Mouse (Mus musculus): ENCODE measurements around the gene Nit1. TPM values are rescaled to one million over a fixed set of nuclear protein-coding genes. Genes with fewer than 3 reads are reported as not detected.

Gene Nit1
- 28.8 and 29.7 TPM in 2 replicates for polyA plus RNA-seq (2014; fragmentation: Nextera tagmentation; extraction: Ambion mirVana)

DNA sequence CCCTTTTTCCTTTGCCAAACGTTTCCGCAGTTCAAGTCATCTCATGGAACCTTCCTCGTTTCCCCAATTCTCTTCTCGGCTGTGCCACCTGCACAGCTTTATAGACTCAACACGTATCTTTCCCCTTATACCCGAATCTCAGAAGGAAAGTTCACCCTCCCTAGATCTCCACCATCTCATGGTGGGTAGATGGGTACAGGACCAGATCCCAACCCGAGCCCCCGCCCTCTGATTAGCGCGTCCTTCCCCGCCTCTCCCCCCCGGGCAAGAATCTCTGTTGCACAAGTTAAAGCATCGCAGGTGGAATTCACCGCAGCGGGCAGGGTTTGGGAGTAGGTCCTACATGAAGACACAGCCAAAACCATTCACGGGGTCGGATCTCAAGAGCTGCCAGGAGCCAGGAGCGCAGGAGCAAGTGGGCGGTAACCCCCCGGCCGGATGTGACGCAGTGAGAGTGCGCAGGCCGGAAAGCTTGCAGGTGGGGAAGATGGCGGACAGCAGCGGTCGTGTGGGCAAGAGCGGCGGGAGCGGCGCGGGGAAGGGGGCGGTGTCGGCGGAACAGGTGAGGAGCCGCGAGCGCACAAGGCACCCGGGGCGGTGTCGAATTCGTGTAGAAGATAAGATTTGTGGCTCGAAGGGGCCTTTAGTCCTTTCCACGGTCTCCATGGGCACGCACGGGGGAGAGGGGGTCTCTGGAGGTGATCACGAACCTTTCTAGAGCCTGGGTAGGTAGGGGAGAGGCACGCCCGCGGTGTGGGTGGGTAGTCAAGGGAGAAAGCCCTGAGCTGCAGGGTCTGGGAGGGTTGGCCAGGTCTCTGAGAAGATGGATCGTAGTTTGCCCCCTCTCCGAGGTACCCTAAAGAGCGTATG is at the start of gene Nit1, which contains the start of gene Pfdn2:
TSS of gene Nit1 (minus strand) at position 422 of the 870 bp plus-strand sequence.
TSS of gene Pfdn2 (plus strand) at position 446 of the 870 bp plus-strand sequence.
- Histone ChIP-seq H3K4me2 (ENCODE audit: low read depth, low read length) (peak within 1 kb of the TSS; percentile 92), H3K4me3 (ENCODE audit: low read depth, low read length) (peak within 1 kb of the TSS; percentile 96), H3K9me3 (ENCODE audit: control insufficient read depth, low read length) (no peaks in the 10 kb centered on the region), H3K9ac (ENCODE audit: low read depth, low read length) (peak within 1 kb of the TSS; percentile 86), H3K27me3 (replicated peaks; ENCODE audit: control insufficient read depth, insufficient read depth, low read length) (no peaks in the 10 kb centered on the region), H3K27ac (replicated peaks; ENCODE audit: low read depth, low read length) (peak within 1 kb of the TSS; percentile 73; the same call in 1 of the 2 replicates), H3K36me3 (ENCODE audit: control insufficient read depth, insufficient read depth, low read length) (peaks cover 31% of the 10 kb centered on the region), H3K4me1 (ENCODE audit: control insufficient read depth, insufficient read depth, low read length) (0 out of 2 replicates have a peak, but pooled peaks cover 4% of the 10 kb centered on the region)
- ATAC-seq (ENCODE audit: low read depth) (peak; percentile 95), DNase-seq (ENCODE audit: low spot score) (peak; percentile 95)
- WGBS, result 1% methylated on average over 49 of the region's 53 CpGs

- Histone ChIP-seq H3K4me1 (ENCODE audit: control insufficient read depth, insufficient read depth, low read length) (no peaks in the 10 kb centered on the region), H3K9me3 (ENCODE audit: control insufficient read depth, low read length) (no peaks in the 10 kb centered on the region), H3K9ac (ENCODE audit: low read depth, low read length) (no peak overlapping the region), H3K4me2 (ENCODE audit: low read depth, low read length) (no peak overlapping the region), H3K27ac (replicated peaks; ENCODE audit: low read depth, low read length) (no peak overlapping the region), H3K27me3 (replicated peaks; ENCODE audit: control insufficient read depth, insufficient read depth, low read length) (no peaks in the 10 kb centered on the region), H3K36me3 (ENCODE audit: control insufficient read depth, insufficient read depth, low read length) (no peaks in the 10 kb centered on the region), H3K4me3 (ENCODE audit: low read depth, low read length) (no peak overlapping the region)
- DNase-seq (ENCODE audit: low spot score) (no peak), ATAC-seq (ENCODE audit: low read depth) (no peak)
- WGBS, result 72% methylated on average over 2 of the region's 4 CpGs
Observed at GRCm38 (mm10) chr1:171390101-171390500, 44.7 kb upstream of the Nit1 start.

DNA sequence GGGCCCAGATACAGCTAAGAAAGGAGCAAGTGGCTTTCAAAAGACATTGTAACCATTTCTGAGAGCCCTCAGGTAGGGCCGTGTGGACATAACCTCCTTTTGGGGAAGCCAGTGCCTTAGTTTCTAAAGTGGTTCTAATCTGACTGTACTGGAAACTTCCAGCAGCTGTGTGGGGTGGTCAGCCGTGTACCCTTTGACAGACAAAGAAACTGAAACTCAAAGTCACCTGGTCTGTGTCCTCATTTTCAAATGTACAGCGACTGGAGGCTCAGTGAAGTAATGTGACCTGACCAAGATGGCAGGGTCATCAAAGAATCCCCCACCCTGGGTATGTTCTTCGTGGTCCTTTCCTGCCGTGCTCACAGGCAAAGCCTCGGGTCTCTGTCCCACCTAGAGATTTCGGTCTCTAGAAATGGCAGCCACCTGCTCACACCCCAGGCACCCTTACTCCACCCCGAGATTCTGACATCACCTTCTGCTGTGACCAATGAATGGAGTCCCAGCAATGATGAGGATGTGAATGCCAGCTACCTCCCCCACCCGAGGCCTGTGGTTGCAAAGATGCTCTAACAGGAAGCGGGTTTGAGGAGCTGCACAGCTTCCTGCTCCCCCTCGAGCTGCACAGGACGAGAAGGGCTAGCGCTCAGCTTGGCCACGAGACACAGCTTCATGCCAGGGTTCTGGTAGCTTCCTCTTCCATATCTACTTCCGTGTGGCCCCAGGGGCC is 43.1 kb upstream of the Nit1 start, which contains the start of gene Arhgap30:
TSS of gene Arhgap30 (plus strand) at position 579 of the 727 bp plus-strand sequence.
- peak; percentile 23 for DNase-seq (ENCODE audit: low spot score)
- Histone ChIP-seq H3K27ac (replicated peaks; ENCODE audit: low read depth, low read length) (no peak within 1 kb of the TSS), H3K9me3 (ENCODE audit: control insufficient read depth, low read length) (no peaks in the 10 kb centered on the region), H3K4me1 (ENCODE audit: control insufficient read depth, insufficient read depth, low read length) (no peaks in the 10 kb centered on the region), H3K4me3 (ENCODE audit: low read depth, low read length) (no peak within 1 kb of the TSS), H3K4me2 (ENCODE audit: low read depth, low read length) (no peak within 1 kb of the TSS), H3K9ac (ENCODE audit: low read depth, low read length) (no peak within 1 kb of the TSS), H3K36me3 (ENCODE audit: control insufficient read depth, insufficient read depth, low read length) (no peaks in the 10 kb centered on the region), H3K27me3 (replicated peaks; ENCODE audit: control insufficient read depth, insufficient read depth, low read length) (no peaks in the 10 kb centered on the region)
- 80% methylated on average over 15 of the region's 15 CpGs for WGBS
- ATAC-seq (ENCODE audit: low read depth), result no peak

- H3K4me3 ChIP-seq (ENCODE audit: low read depth, low read length), result no peak overlapping the region
- no peaks in the 10 kb centered on the region for H3K4me1 ChIP-seq (ENCODE audit: control insufficient read depth, insufficient read depth, low read length)
- 16% methylated on average over 6 of the region's 6 CpGs for WGBS
- no peaks in the 10 kb centered on the region for H3K36me3 ChIP-seq (ENCODE audit: control insufficient read depth, insufficient read depth, low read length)
- DNase-seq (ENCODE audit: low spot score) (peak; percentile 60), ATAC-seq (ENCODE audit: low read depth) (no peak)
- H3K9ac ChIP-seq (ENCODE audit: low read depth, low read length), result no peak overlapping the region
- H3K27me3 ChIP-seq (replicated peaks; ENCODE audit: control insufficient read depth, insufficient read depth, low read length), result no peaks in the 10 kb centered on the region
- no peaks in the 10 kb centered on the region for H3K9me3 ChIP-seq (ENCODE audit: control insufficient read depth, low read length)
- no peak overlapping the region for H3K27ac ChIP-seq (replicated peaks; ENCODE audit: low read depth, low read length)
- no peak overlapping the region for H3K4me2 ChIP-seq (ENCODE audit: low read depth, low read length)
Observed at GRCm38 (mm10) chr1:171387099-171387498, 41.7 kb upstream of the Nit1 start.

DNA sequence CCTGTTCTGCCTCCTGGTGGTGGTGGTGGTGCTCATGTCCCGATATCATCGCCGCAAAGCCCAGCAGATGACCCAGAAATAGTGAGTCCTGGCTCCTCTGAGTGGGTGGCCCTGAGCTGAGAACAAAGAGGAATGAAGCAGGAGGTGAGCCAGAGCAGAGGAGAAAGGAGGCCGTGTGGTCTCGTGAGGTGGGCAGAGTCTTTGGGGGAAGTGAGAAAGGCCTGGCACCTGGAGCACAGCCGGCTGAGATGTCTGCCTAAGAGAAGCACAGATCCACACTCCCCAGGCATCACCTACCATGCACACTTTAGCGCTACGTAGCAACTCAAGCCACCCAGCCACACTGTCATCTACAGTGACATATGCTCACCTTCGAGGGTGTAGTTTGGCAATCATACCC is 39.7 kb upstream of the Nit1 start:
- Histone ChIP-seq H3K27ac (replicated peaks; ENCODE audit: low read depth, low read length) (no peak overlapping the region), H3K36me3 (ENCODE audit: control insufficient read depth, insufficient read depth, low read length) (no peaks in the 10 kb centered on the region), H3K9me3 (ENCODE audit: control insufficient read depth, low read length) (no peaks in the 10 kb centered on the region), H3K9ac (ENCODE audit: low read depth, low read length) (no peak overlapping the region), H3K4me1 (ENCODE audit: control insufficient read depth, insufficient read depth, low read length) (no peaks in the 10 kb centered on the region), H3K4me2 (ENCODE audit: low read depth, low read length) (no peak overlapping the region), H3K27me3 (replicated peaks; ENCODE audit: control insufficient read depth, insufficient read depth, low read length) (0 out of 2 replicates have a peak, but pooled peaks cover 5% of the 10 kb centered on the region), H3K4me3 (ENCODE audit: low read depth, low read length) (no peak overlapping the region)
- ATAC-seq (ENCODE audit: low read depth) (no peak), DNase-seq (ENCODE audit: low spot score) (no peak)
- 68% methylated on average over 9 of the region's 9 CpGs for WGBS

- H3K27me3 ChIP-seq (replicated peaks; ENCODE audit: control insufficient read depth, insufficient read depth, low read length), result peaks cover 13% of the 10 kb centered on the region
- H3K4me3 ChIP-seq (ENCODE audit: low read depth, low read length), result no peak overlapping the region
- no peaks in the 10 kb centered on the region for H3K36me3 ChIP-seq (ENCODE audit: control insufficient read depth, insufficient read depth, low read length)
- WGBS, result 55% methylated on average over 9 of the region's 9 CpGs
- H3K9me3 ChIP-seq (ENCODE audit: control insufficient read depth, low read length), result no peaks in the 10 kb centered on the region
- ATAC-seq (ENCODE audit: low read depth) (peak; percentile 38; the same call in 1 of the 2 replicates), DNase-seq (ENCODE audit: low spot score) (peak; percentile 29)
- H3K9ac ChIP-seq (ENCODE audit: low read depth, low read length), result no peak overlapping the region
- H3K4me1 ChIP-seq (ENCODE audit: control insufficient read depth, insufficient read depth, low read length), result peaks cover 7% of the 10 kb centered on the region; the same call in 1 of the 2 replicates
- H3K27ac ChIP-seq (replicated peaks; ENCODE audit: low read depth, low read length), result no peak overlapping the region
- no peak overlapping the region for H3K4me2 ChIP-seq (ENCODE audit: low read depth, low read length)
Observed at GRCm38 (mm10) chr1:171384361-171384760, 38.9 kb upstream of the Nit1 start.

- Histone ChIP-seq H3K27ac (replicated peaks; ENCODE audit: low read depth, low read length) (no peak overlapping the region), H3K9ac (ENCODE audit: low read depth, low read length) (no peak overlapping the region), H3K4me1 (ENCODE audit: control insufficient read depth, insufficient read depth, low read length) (peaks cover 7% of the 10 kb centered on the region; the same call in 1 of the 2 replicates), H3K27me3 (replicated peaks; ENCODE audit: control insufficient read depth, insufficient read depth, low read length) (peaks cover 14% of the 10 kb centered on the region), H3K36me3 (ENCODE audit: control insufficient read depth, insufficient read depth, low read length) (no peaks in the 10 kb centered on the region), H3K4me2 (ENCODE audit: low read depth, low read length) (no peak overlapping the region), H3K4me3 (ENCODE audit: low read depth, low read length) (no peak overlapping the region), H3K9me3 (ENCODE audit: control insufficient read depth, low read length) (no peaks in the 10 kb centered on the region)
- ATAC-seq (ENCODE audit: low read depth) (no peak), DNase-seq (ENCODE audit: low spot score) (no peak)
- 79% methylated on average over 11 of the region's 11 CpGs for WGBS
Observed at GRCm38 (mm10) chr1:171382096-171382620, 36.7 kb upstream of the Nit1 start.

DNA sequence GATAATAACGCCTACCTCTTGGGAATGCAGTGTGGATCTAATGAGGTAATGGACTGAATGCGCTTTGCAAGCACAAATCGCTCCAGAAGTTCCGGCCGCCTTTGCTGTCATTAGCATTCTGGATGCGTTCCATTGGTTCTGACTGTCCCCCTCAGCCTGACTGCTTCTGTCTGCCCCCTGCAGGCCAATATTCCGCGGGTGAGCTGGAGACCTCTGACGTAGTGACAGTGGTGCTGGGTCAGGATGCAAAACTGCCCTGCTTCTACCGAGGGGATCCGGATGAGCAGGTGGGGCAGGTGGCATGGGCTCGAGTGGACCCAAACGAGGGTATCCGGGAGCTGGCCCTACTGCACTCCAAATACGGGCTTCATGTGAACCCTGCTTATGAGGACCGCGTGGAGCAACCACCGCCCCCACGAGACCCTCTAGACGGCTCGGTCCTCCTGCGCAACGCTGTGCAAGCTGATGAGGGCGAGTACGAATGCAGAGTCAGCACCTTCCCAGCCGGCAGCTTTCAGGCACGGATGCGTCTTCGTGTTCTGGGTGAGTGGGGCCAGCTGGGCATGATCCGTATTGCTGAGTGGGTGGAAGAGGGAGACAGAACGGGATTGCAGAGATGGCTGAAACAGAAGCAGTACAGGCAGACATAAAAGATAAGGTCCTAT is 34.6 kb upstream of the Nit1 start:
- DNase-seq (ENCODE audit: low spot score) (peak; percentile 77), ATAC-seq (ENCODE audit: low read depth) (peak; percentile 66)
- H3K27ac ChIP-seq (replicated peaks; ENCODE audit: low read depth, low read length), result no peak overlapping the region
- peaks cover 14% of the 10 kb centered on the region for H3K27me3 ChIP-seq (replicated peaks; ENCODE audit: control insufficient read depth, insufficient read depth, low read length)
- H3K36me3 ChIP-seq (ENCODE audit: control insufficient read depth, insufficient read depth, low read length), result no peaks in the 10 kb centered on the region
- H3K9ac ChIP-seq (ENCODE audit: low read depth, low read length), result 0 out of 2 replicates have a peak overlapping the region, but pooled peaks have one; percentile 21
- H3K4me2 ChIP-seq (ENCODE audit: low read depth, low read length), result peak overlapping the region; percentile 49
- WGBS, result 5% methylated on average over 31 of the region's 31 CpGs
- peak overlapping the region; percentile 26 for H3K4me3 ChIP-seq (ENCODE audit: low read depth, low read length)
- H3K9me3 ChIP-seq (ENCODE audit: control insufficient read depth, low read length), result no peaks in the 10 kb centered on the region
- peaks cover 7% of the 10 kb centered on the region; the same call in 1 of the 2 replicates for H3K4me1 ChIP-seq (ENCODE audit: control insufficient read depth, insufficient read depth, low read length)

Data from embryonic facial prominence, embryonic 14.5 days (tissue).